Mouse (Mus musculus): Measurements from ENCODE around the gene Hsdl1.

The Hsdl1 gene

GRCm38 (mm10) chr8:119574437-119575365 is at the start of gene Hsdl1, which contains the start of gene Dnaaf1:
Gene Hsdl1, minus strand, starts transcription at chr8:119575183.
Gene Dnaaf1, plus strand, starts transcription at chr8:119575235.
- peak; percentile 85 to 92 for DNase-seq (ENCODE audit: low spot score in 2 of 2)

- DNase-seq (ENCODE audit: low spot score in 2 of 2), result no peak
Measured at GRCm38 (mm10) chr8:119623744-119624143, 48.8 kb upstream of the Hsdl1 start.

- DNase-seq (ENCODE audit: low spot score in 2 of 2), result no peak
Measured at GRCm38 (mm10) chr8:119623061-119623460, 48.1 kb upstream of the Hsdl1 start.

- DNase-seq (ENCODE audit: low spot score in 2 of 2), result no peak
Measured at GRCm38 (mm10) chr8:119622555-119622954, 47.6 kb upstream of the Hsdl1 start.

DNA sequence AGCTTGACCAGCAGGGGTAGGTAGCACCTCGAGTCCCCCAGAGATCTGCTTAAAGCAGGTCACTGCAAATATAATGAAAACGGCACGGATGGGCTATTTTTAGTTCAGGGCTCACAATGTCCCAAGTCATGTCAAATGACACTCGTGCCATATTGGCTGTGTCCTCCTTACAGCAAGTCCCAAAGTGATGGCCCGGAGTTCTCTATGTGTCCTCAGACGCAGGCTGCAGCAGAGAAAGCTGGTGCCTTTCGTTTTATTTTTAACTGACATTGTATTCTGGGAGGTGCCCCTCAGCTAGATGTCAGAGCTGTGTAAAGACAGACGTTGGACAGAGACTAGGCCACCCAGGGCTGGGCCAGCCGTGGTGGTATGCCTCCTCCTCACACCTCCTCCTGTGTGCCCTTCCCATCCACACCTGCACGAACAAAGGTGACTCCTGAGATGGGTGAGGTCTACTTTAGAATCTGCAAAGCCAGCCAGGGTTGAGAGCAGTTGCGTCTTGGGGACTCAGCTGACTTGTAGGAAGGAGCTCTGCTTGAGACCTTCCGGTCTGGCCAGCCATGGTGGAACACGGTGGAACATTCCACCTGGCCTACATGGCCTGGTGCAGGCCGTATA is 46.0 kb upstream of the Hsdl1 start:
- DNase-seq (ENCODE audit: low spot score in 2 of 2), result no peak

DNA sequence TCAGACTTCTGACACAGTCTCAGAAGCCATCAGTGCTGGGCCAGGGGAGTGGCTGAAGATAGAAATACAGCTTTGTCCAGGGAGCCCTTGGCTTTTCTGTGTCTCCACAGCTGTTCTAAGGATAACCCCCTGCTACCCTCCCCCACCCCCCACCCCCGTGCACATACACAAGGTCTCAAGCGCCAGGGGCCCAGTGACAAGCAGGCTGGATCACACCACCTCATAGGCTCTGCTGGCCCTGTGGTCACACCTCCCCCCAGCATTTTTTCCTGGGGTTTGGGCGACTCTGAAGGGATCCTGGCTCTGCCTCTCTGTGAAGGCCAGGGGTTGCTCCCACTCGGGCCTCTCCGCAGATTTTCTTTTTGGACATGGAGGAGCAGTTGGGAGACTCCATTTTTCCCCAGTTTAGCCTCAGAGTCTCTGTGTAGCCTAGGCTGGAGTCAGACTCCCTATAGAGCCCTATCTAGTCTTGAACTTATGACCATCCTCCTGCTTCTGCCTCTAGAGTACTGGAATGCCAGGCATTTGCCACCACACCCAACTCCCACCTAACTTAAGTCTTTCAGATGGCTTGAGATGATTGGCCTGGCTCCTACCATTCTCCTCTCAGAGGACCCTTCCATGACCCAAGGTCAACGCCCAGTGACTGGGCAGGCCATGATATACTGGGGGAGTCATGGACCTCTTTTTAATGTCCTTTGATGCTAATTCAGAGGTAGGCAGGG is 45.3 kb upstream of the Hsdl1 start:
- DNase-seq (ENCODE audit: low spot score in 2 of 2), result no peak

- DNase-seq (ENCODE audit: low spot score in 2 of 2), result no peak
Measured at GRCm38 (mm10) chr8:119618887-119619286, 43.9 kb upstream of the Hsdl1 start.

DNA sequence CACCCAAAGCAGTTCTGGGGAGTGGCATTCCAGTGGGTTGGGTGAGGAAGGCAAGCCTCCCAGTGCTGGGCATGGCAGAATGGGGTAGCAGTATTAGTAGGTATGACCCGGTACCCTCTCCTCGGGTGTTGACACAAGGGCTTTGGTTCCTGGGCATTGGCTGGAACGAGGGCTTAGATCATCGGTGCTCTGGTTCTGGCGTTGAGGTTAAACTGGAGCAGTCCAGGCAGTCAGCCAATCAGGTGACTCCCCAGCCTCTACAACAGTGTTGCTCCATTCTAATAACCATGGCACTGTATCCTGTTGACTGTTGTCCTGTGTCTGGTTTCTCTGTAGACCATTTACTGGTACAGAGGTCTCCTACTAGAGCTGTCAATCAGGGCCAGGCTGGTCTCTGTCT is 42.6 kb upstream of the Hsdl1 start:
- DNase-seq (ENCODE audit: low spot score in 2 of 2), result no peak

DNA sequence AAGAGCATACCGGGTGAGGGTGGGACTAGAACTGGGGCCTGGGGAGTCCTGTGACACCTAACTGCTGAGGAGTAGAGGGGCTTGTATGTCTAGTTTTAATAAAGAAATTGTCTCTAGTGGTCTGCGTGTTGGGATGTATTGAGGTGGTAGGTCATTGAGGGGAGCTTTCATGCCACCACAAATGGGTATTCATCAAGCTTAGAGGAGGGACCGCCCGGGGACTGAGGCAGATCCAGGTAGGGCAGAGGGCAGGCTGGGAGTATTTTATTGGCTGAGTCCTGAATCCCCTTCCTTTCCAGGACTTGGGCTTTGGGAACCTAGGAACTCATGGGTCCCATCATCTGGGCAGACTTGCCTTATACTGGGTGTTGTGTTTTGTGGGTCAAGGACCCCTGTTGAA is 41.8 kb upstream of the Hsdl1 start:
- DNase-seq (ENCODE audit: low spot score in 2 of 2), result no peak

DNA sequence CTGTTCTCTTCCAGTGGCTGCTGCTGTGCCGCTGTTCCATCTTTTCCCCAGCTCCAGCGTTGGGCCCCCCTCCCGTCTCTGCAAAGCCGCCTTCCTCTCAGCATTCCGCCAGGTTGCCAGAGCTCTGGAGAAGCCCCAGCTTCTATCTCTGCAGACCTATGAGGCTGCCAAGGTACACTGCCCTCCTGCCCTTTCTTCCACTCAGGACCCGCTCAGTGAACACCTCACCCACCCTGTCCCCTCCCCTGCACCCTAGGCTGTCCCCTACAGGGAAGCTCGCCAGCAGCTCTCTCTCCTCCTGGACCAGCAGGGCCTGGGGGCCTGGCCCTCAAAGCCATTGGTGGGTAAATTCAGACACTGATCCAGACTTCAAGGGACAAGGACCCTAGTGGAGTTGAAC is 41.4 kb upstream of the Hsdl1 start:
- DNase-seq (ENCODE audit: low spot score in 2 of 2), result no peak

- no peak for DNase-seq (ENCODE audit: low spot score in 2 of 2)
Measured at GRCm38 (mm10) chr8:119615096-119615495, 40.1 kb upstream of the Hsdl1 start.

DNA sequence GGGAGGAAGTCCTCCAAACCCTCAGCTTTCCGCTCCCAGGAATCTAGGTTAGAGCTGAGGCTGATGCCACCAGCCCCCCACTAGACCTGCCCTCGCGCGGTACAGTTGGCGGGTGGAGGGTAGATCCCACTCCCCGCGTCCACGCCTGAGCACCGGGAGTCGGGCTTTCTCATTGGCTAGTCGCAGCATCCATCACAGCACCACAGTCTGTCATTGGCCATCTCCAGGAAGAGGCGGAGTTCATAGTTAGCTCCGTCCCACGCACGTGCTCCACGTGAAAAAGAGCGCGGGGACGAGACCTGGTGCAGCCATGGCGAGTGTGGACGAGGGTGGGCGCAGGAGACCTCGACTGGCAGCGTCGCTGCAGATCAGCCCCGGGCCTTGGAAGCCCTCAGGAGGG is 37.5 kb upstream of the Hsdl1 start, which contains the start of gene Adad2:
TSS of gene Adad2 (plus strand) at position 277 of the 400 bp plus-strand sequence.
- no peak for DNase-seq (ENCODE audit: low spot score in 2 of 2)

DNA sequence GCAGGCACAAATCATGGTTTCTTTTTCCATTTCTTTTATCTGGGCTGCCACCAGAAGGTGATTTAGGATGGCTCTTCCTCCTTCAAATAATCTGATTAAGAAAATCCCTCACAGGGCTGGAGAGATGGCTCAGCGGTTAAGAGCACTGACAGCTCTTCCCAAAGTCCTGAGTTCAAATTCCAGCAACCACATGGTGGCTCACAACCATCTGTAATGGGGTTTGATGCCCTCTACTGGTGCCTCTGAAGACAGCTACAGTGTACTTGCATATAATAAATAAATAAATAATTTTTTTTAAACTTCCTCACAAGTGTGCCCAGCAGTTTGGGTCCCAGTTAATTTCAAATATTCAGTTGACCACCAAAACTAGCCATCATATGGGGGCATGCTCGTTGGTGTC is 31.2 kb upstream of the Hsdl1 start:
- no peak for DNase-seq (ENCODE audit: low spot score in 2 of 2)

GRCm38 (mm10) chr8:119604996-119605395 is 30.0 kb upstream of the Hsdl1 start, which contains the start of gene Taf1c:
Gene Taf1c, minus strand, starts transcription at chr8:119605222.
- peak; percentile 81 to 85 for DNase-seq (ENCODE audit: low spot score in 2 of 2)

DNA sequence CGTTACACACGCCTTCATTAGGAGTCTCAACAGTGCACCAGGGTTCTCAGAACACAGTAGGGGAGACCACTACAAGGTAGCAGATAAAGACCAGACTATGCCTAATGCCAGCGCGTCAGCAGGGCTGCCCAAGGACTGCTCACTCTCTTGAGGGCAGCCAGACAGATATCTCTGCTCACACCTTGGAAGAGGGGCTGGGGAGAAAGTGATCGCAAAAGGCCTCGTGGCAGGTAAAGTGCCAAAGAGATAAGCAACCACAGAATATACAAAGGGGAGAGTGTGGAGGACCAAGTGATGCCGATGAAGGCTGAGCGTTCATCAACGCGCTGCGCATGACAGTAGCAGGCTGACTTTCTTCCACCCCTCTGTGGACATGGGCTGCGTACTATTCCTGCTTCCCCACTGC is 29.4 kb upstream of the Hsdl1 start:
- DNase-seq (ENCODE audit: low spot score in 2 of 2), result no peak

DNA sequence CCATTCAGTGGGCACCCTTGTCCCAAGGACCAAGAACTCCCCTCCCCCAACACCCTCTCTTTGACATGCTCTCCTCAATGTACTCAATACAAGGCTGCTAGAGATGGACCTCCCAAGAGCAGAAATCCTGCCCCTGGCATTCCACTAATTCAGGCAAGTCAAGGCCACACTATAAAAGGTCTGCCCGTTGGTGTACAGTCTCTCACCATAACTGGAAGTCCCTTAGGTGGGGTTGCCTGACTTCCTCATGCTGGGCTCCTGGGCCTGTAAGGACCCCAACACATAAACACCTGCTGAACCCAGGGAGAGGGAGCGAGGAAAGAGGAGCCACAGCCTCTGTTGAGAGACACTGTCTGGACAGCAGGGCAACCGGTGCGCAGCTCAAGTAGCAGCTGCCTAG is 28.8 kb upstream of the Hsdl1 start:
- DNase-seq (ENCODE audit: low spot score in 2 of 2), result no peak

GRCm38 (mm10) chr8:119591456-119591855 is 16.5 kb upstream of the Hsdl1 start:
- DNase-seq (ENCODE audit: low spot score in 2 of 2), result no peak

- DNase-seq (ENCODE audit: low spot score in 2 of 2), result no peak
Measured at GRCm38 (mm10) chr8:119590348-119590747, 15.4 kb upstream of the Hsdl1 start.

- DNase-seq (ENCODE audit: low spot score in 2 of 2), result no peak
Measured at GRCm38 (mm10) chr8:119588844-119589243, 13.9 kb upstream of the Hsdl1 start.

GRCm38 (mm10) chr8:119588321-119588720 is 13.3 kb upstream of the Hsdl1 start:
- DNase-seq (ENCODE audit: low spot score in 2 of 2), result no peak

DNA sequence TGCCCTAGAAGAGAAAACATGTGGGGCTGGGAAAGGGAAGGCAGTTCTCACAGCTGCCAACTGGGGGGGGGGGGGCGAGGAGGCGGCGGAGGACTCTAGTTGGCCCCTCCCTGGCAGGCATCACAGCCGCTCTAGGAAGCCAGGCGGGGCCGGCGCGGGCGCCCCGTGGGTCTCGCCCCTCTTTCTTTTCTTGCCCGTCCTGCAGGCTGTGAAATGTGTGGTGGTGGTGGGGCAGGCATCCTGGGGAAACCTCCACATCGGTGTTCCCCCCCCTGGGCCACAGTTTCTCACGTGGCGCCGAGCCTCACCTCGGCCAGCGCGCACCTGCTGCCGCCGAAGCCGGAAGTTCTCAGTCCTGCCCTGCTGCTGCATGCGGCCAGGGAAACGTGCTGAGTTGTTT is 10.9 kb upstream of the Hsdl1 start:
- DNase-seq (ENCODE audit: low spot score in 2 of 2), result no peak

- DNase-seq (ENCODE audit: low spot score in 2 of 2), result no peak
Measured at GRCm38 (mm10) chr8:119580441-119581161, 5.6 kb upstream of the Hsdl1 start.

Measured in frontal cortex, postnatal 14 days (tissue).